Mouse (Mus musculus): Measurements from ENCODE around the gene Stox2.

Stox2 gene

GRCm38 (mm10) chr8:47242207-47243004 is 203.8 kb downstream of the Stox2 start:
- DNase-seq (ENCODE audit: low spot score): peak; percentile 10

DNA sequence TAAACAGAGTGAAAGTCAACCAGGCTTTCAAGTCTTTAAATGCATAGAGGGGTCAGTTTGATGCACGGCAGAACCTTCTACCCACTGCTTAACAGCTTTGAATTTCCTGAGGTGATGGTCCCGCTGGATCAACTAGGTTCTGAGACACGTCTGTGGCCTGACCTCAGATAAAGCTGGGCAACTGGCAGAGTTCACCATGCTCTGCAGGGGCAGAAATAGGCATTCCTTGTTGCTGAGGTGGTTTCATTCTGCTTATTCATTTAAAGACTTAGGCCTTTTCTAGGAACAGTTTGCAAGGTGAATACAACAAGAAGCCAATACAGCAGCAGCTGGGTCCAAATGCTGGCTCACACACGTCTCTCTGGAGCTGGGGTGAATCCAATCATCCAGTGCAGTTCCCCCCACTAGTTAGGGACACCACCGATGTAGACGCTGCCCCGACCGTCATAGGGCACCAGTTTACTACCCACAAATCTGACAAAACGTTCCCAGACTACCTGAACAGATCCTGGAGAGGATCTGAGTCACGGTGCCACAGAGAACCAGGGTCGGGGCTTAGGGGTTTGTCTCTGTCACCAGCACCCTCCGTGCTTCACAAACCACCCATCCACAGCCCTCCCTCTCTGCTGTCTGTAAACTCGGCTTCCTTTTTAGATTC is 204.6 kb downstream of the Stox2 start:
- no peak for DNase-seq (ENCODE audit: low spot score)

- DNase-seq (ENCODE audit: low spot score): no peak
These were observed 205.3 kb downstream of the Stox2 start for GRCm38 (mm10) chr8:47240871-47241270.

DNA sequence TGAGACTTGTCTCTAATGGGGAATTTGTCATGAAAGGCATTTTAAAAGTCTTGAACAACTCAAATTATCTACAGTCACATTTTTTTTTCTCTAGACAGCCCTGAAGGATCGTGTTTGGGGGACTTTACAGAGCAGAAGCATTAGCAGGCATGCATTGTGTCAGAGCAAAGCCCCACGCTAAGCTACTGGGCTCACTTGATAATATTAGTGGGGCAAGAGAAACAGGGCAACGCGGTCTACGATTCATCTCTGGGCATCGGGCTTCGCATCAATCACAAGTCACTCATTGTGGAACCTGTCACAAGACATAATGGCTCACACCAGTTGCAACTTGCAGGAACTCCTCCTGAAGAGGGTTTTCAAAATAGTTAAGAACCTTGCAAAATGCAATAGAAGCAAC is 205.9 kb downstream of the Stox2 start:
- DNase-seq (ENCODE audit: low spot score): no peak

- DNase-seq (ENCODE audit: low spot score): no peak
These were observed 214.1 kb downstream of the Stox2 start for GRCm38 (mm10) chr8:47232081-47232480.

- DNase-seq (ENCODE audit: low spot score): no peak
These were observed 216.1 kb downstream of the Stox2 start for GRCm38 (mm10) chr8:47230057-47230456.

GRCm38 (mm10) chr8:47221851-47222250 is 224.3 kb downstream of the Stox2 start:
- DNase-seq (ENCODE audit: low spot score): no peak

DNA sequence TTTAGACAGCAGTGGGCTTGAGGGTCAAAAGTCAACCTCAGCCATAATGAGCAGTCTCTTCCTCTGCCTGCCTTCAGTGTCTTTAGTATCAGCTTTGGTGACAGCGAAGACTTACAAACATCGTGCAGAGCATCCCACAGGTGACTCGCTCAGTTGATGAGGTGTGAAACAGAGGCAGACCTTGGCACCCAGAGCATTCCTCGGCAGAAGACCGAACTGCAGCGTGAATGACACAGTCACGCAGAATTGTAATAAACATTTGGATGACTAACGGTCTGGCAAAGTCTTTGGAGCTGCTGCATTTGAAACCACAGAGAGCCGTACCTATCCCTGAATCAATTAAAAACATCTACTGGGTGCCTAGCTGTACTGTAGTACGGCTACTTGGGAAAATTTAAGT is 225.0 kb downstream of the Stox2 start:
- DNase-seq (ENCODE audit: low spot score): no peak

DNA sequence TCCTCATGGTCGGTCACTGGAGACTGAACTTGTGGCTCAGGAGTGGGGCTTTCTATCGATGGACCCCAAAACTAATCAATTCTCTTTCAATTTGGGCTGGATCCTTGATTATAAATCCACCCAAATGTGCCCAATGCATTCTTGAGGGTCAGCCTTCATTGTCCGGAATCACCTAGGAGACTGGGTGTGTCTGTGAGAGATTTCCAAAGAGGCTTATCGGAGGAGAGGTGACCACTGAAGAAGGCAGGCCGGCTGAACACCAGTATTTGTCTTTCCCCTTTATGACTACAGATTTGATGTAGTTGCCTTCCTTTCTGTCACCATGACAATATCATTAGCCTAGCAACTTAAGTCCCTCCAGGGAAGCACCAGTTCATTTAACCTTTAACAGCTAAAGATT is 225.8 kb downstream of the Stox2 start:
- DNase-seq (ENCODE audit: low spot score): no peak

DNA sequence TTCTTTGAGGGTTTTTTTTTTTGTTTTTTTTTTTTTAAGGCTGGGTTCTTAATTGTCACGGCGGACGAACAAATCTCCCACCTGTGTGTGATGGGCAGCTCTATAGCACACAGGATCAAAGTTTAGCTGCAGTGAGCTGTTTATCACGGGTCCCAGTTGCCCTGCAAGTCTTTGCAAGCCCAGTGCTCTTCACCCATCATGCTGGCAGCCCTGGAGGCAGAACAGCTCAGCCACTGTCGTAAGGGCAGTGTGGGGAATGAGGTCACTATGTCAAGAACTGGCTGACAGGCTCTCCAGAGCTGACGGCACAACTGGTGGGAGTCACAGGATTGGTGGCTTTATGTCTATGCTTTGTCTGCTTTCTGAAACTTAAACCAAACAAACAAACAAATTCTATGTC is 227.6 kb downstream of the Stox2 start:
- DNase-seq (ENCODE audit: low spot score): no peak

DNA sequence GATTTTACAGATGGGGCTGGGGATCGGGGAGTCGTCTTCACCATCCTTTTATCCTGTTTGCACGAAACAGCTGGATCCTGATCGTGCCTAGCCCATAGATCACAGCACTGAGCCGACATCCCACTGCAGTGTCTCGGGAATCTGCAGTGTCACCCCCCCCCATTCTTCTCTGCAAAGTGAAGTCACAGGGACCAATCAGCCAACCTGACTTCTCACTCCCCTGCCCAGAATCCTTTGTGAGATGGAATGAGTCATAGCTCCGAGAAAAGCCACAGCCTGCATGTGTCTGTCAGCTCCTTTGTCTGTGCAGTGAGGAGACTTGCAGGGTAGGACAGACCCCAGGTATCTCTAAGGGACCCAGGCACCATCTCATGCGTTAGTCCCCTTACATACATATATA is 228.1 kb downstream of the Stox2 start:
- DNase-seq (ENCODE audit: low spot score): no peak

DNA sequence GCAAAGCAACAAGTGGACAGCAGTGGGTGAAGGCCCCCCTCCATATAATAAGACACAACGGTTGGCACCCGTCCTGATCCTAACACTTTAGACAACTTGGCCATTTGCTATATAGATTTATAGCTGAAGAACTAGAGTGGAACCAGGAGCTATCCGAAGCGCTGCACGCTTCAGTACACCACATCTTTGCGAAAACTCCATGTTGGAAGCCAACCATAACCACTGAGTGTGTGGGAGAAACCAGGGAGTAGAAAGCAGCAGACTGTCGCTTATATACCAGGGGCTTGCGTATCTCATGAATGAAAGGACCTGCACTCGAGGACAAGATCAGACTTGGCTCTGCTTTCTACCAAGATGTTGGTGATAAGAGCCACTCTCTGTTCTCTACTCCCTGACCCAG is 234.0 kb downstream of the Stox2 start:
- DNase-seq (ENCODE audit: low spot score): no peak

GRCm38 (mm10) chr8:47211226-47211625 is 234.9 kb downstream of the Stox2 start:
- DNase-seq (ENCODE audit: low spot score): no peak

- DNase-seq (ENCODE audit: low spot score): no peak
These were observed 237.9 kb downstream of the Stox2 start for GRCm38 (mm10) chr8:47208246-47208645.

- no peak for DNase-seq (ENCODE audit: low spot score)
These were observed 239.4 kb downstream of the Stox2 start for GRCm38 (mm10) chr8:47206640-47207237.

GRCm38 (mm10) chr8:47205472-47205871 is 240.7 kb downstream of the Stox2 start:
- no peak for DNase-seq (ENCODE audit: low spot score)

- no peak for DNase-seq (ENCODE audit: low spot score)
These were observed 249.8 kb downstream of the Stox2 start for GRCm38 (mm10) chr8:47196391-47196790.

DNA sequence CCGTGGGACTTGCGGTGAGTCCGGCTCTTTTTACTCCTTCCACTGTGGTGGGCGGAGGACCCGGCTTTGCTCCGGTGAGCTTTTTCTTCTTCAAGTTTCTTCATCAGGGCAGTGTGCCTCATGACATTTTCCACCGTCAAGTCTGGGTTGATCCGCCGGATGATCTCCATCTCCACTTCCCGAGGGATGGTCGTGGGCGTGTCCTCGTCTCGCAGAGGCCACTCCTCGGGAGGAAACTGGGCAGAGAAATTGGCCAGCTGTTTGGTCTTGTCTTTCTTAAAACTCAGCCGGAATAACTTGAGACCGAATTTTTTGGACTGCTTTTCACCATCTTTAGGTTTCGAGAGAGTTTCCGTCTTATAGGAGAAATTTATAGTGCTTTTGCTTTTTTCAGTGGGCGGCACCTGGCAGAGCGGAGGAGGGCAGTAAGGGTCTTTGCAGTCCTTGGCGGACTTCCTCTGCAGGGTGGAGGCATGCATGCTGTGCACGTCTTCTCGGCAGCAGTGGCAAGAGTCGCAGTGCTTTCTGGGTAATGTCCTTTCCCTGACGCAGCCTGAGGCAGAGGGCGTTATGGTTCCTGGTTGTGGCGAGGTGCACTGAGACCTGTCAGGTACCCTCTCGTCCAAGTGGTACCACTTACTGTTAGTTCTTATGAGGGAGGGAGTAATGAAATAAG is 252.7 kb downstream of the Stox2 start:
- DNase-seq (ENCODE audit: low spot score): no peak

- no peak for DNase-seq (ENCODE audit: low spot score)
These were observed 254.5 kb downstream of the Stox2 start for GRCm38 (mm10) chr8:47191444-47192365.

- DNase-seq (ENCODE audit: low spot score): no peak
These were observed 260.8 kb downstream of the Stox2 start for GRCm38 (mm10) chr8:47185396-47185795.

GRCm38 (mm10) chr8:47182771-47183558 is 263.2 kb downstream of the Stox2 start:
- DNase-seq (ENCODE audit: low spot score): no peak
